ENCODE assay signal across 20 mouse cellular contexts in the genomic region with DNA sequence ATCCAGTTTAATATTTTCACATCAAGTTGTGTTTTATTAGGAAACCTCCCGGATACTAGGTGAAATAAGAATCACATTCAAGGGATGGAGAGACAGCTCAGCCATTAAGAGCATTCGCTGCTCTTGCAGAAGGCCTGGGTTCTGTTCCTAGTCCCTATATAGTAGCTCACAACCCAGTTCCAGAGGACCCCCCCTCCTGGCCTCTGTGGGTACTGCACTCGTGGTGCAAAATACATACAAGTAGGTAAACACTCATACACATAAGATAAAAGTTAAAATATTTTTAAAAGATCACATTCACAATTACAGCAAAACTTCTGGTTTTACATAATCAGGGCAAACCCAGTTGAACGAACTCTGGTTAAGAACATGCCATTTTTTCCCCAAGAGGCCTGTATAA. TPM values are rescaled to one million over a fixed set of nuclear protein-coding genes. Genes with fewer than 3 reads are reported as not detected.
DNase-seq lines count a peak whose midpoint lies in the region; ATAC-seq and TF ChIP-seq lines count a peak whose summit lies in the region.
"Had no signal": no experiment of that assay in that cellular context is flagged by ENCODE, and none has a peak within 500 bp of the region (broad histone marks: within the 10 kb centered on the region; RNA-seq: fewer than 3 reads in every experiment).

No protein-coding gene starts in this region.

- no peaks in the 10 kb centered on the region for H3K36me3 ChIP-seq in midbrain, postnatal 0 days (ENCODE audit: insufficient read depth, low read length)
- H3K36me3 ChIP-seq in midbrain, embryonic 15.5 days (replicated peaks) = no peaks in the 10 kb centered on the region
- H3K36me3 ChIP-seq in ES-E14 (ENCODE audit: control insufficient read depth, insufficient read depth, low read length, poor library complexity, severe bottlenecking) = no peaks in the 10 kb centered on the region
- no peaks in the 10 kb centered on the region for H3K36me3 ChIP-seq in splenic B cell, adult 2 months (ENCODE audit: control insufficient read depth, insufficient read depth, low read length, poor library complexity, severe bottlenecking)
- H3K36me3 ChIP-seq: limb, embryonic 12.5 days had no signal

- H3K4me2 ChIP-seq in midbrain, postnatal 0 days (ENCODE audit: low read depth, low read length, poor library complexity, severe bottlenecking) = no peak overlapping the region
- H3K4me2 ChIP-seq in midbrain, embryonic 15.5 days = no peak overlapping the region
- H3K4me2 ChIP-seq: forebrain, embryonic 13.5 days; hindbrain, embryonic 14.5 days; limb, embryonic 12.5 days had no signal

- no peaks in the 10 kb centered on the region for H3K4me1 ChIP-seq in midbrain, postnatal 0 days (ENCODE audit: insufficient read depth, low read length)
- H3K4me1 ChIP-seq in midbrain, embryonic 15.5 days = no peaks in the 10 kb centered on the region
- no peaks in the 10 kb centered on the region for H3K4me1 ChIP-seq in ES-E14 (ENCODE audit: control insufficient read depth in 2 of 2, insufficient read depth in 2 of 2, low read length in 2 of 2, poor library complexity in 1 of 2)
- H3K4me1 ChIP-seq: forebrain, embryonic 13.5 days; limb, embryonic 12.5 days had no signal

- no peak overlapping the region for H3K27ac ChIP-seq in layer of hippocampus, adult 2 months
- no peak overlapping the region for H3K27ac ChIP-seq in midbrain, postnatal 0 days (ENCODE audit: low read depth, low read length)
- no peak overlapping the region for H3K27ac ChIP-seq in midbrain, embryonic 15.5 days
- H3K27ac ChIP-seq in ES-E14 (ENCODE audit: insufficient read depth, low read depth, low read length, poor library complexity, severe bottlenecking) = no peak overlapping the region
- H3K27ac ChIP-seq: forebrain, embryonic 13.5 days; hindbrain, embryonic 14.5 days; limb, embryonic 12.5 days had no signal

- WGBS in midbrain, postnatal 0 days = 91% methylated on average over 4 of the region's 4 CpGs
- 92% methylated on average over 4 of the region's 4 CpGs for WGBS in midbrain, embryonic 15.5 days

- in situ Hi-C loops in ES-E14 (cut with MboI; ENCODE audit: low sequenced_read_pairs in 2 of 2, unreplicated experiment in 2 of 2) = no loop called here

- TF ChIP-seq CTCF in layer of hippocampus, adult 2 months (conservative IDR thresholded peaks at IDR 0.05) = peak; percentile 52
- peak; percentile 38 for TF ChIP-seq CTCF in midbrain, postnatal 0 days (IDR thresholded peaks at IDR 0.05)

- intact Hi-C loops in left cerebral cortex, postnatal 10 days (cut with DNase I) = no loop called here

- no peaks in the 10 kb centered on the region for H3K9me3 ChIP-seq in midbrain, postnatal 0 days (ENCODE audit: low read length)
- H3K9me3 ChIP-seq in midbrain, embryonic 15.5 days = no peaks in the 10 kb centered on the region
- H3K9me3 ChIP-seq in ES-E14 (ENCODE audit: control insufficient read depth, insufficient read depth, low read depth, low read length) = no peaks in the 10 kb centered on the region
- H3K9me3 ChIP-seq: forebrain, embryonic 13.5 days; limb, embryonic 12.5 days had no signal

- no peaks in the 10 kb centered on the region for H3K27me3 ChIP-seq in midbrain, postnatal 0 days (ENCODE audit: insufficient read depth, low read length)
- H3K27me3 ChIP-seq in midbrain, embryonic 15.5 days (replicated peaks) = no peaks in the 10 kb centered on the region
- no peaks in the 10 kb centered on the region for H3K27me3 ChIP-seq in splenic B cell, adult 2 months (ENCODE audit: control insufficient read depth, insufficient read depth, low read length, poor library complexity, severe bottlenecking)
- H3K27me3 ChIP-seq: forebrain, embryonic 13.5 days; limb, embryonic 12.5 days had no signal

- H3K9ac ChIP-seq in midbrain, postnatal 0 days (replicated peaks; ENCODE audit: low read length, poor library complexity, severe bottlenecking) = no peak overlapping the region
- no peak overlapping the region for H3K9ac ChIP-seq in midbrain, embryonic 15.5 days
- no peak overlapping the region for H3K9ac ChIP-seq in ES-E14 (ENCODE audit: insufficient read depth, low read depth, low read length, poor library complexity, severe bottlenecking)
- H3K9ac ChIP-seq: forebrain, embryonic 13.5 days; hindbrain, embryonic 14.5 days; limb, embryonic 12.5 days had no signal

- no peak for ATAC-seq in midbrain, postnatal 0 days (ENCODE audit: low FRiP score)
- ATAC-seq in midbrain, embryonic 15.5 days (replicated peaks) = no peak
- ATAC-seq: forebrain, embryonic 13.5 days had no signal

- no peak overlapping the region for H3K4me3 ChIP-seq in layer of hippocampus, adult 2 months
- H3K4me3 ChIP-seq in midbrain, postnatal 0 days (ENCODE audit: low read depth, low read length) = no peak overlapping the region
- no peak overlapping the region for H3K4me3 ChIP-seq in midbrain, embryonic 15.5 days
- H3K4me3 ChIP-seq in ES-E14 (ENCODE audit: insufficient read depth in 1 of 2, low read depth in 1 of 2, low read length in 2 of 2, poor library complexity in 1 of 2, severe bottlenecking in 1 of 2) = no peak overlapping the region
- H3K4me3 ChIP-seq: forebrain, embryonic 13.5 days; limb, embryonic 12.5 days; megakaryocyte, embryonic 14.5 days; myocyte had no signal

- no peak for DNase-seq in layer of hippocampus, adult 2 months (ENCODE audit: low spot score in 2 of 2)
- no peak for DNase-seq in layer of hippocampus, adult 9-10 months (ENCODE audit: low spot score)
- no peak for DNase-seq in midbrain, postnatal 0 days (ENCODE audit: low spot score)
- DNase-seq in ES-E14 (ENCODE audit: low read depth, low spot score) = peak; percentile 27
- peak; percentile 19 for DNase-seq in splenic B cell, adult 2 months (ENCODE audit: low read depth, low spot score)
- no peak for DNase-seq in left cerebral cortex, postnatal 10 days (ENCODE audit: extremely low spot score in 1 of 2, low spot score in 2 of 2)
- DNase-seq: adrenal gland, postnatal 25 days; cerebellum, postnatal 14 days; heart, postnatal 14 days; kidney, adult 8-10 months; right cerebral cortex, adult 18-20 months; thymus, adult 2 months had no signal

TF ChIP-seq in ES-E14, 5 proteins besides CTCF, POLR2A, EP300 and RAD21:
- TF ChIP-seq ZNF384 (IDR thresholded peaks at IDR 0.05; ENCODE audit: low read depth, low read length) (no peak), CHD2 (IDR thresholded peaks at IDR 0.05; ENCODE audit: low read depth, low read length) (no peak), MAFK (IDR thresholded peaks at IDR 0.05; ENCODE audit: insufficient read depth, low read depth, low read length) (no peak), HCFC1 (IDR thresholded peaks at IDR 0.05; ENCODE audit: borderline replicate concordance, insufficient read depth, low read length) (no peak), ZC3H11A (IDR thresholded peaks at IDR 0.05; ENCODE audit: borderline replicate concordance, low read depth, low read length) (no peak)
TF ChIP-seq in ES-E14: peak in this region for 0.

RNA-seq across cellular contexts. Expression of a gene that starts 15.6 kb away (rescaled TPM):
- not detected for total RNA-seq in layer of hippocampus, adult 2 months (2021)
- not detected in 2 replicates for total RNA-seq in midbrain, postnatal 0 days (2014; rRNA removed)
- 0.14 and 0.28 TPM in 2 replicates for polyA plus RNA-seq in midbrain, postnatal 0 days (2015; fragmentation: Nextera tagmentation; extraction: Ambion mirVana)
- not detected in 2 replicates for polyA plus RNA-seq in midbrain, embryonic 15.5 days (2015; fragmentation: Nextera tagmentation; extraction: Ambion mirVana)
- total RNA-seq in ES-E14 (2012; rRNA removed) = not detected in 2 replicates
- total RNA-seq in left cerebral cortex, postnatal 10 days (2021) = under 1 TPM in 1 of 2 experiments, not detected in 1; 0.17 TPM
- total RNA-seq: adrenal gland, postnatal 25 days; gastrocnemius, adult 18-20 months; MEL had no signal
- polyA plus RNA-seq: myocyte had no signal

Comparison
In these comparisons a context has a peak if more than half of its experiments do, and no peak if none do; other contexts are left out.
1. DNase-seq: peak in ES-E14 (single experiment) and splenic B cell, adult 2 months (single experiment); none in layer of hippocampus, adult 2 months (0 of 2), layer of hippocampus, adult 9-10 months (single experiment), midbrain, postnatal 0 days (single experiment) and left cerebral cortex, postnatal 10 days (0 of 2).